Mouse (Mus musculus) embryonic facial prominence, embryonic 12.5 days (tissue): ENCODE results near the gene Mink1. TPM values are rescaled to one million over a fixed set of nuclear protein-coding genes. Genes with fewer than 3 reads are reported as not detected.

Experiments
- ATAC-seq: fragments of 200-750 bp; cut with Nextera tagmentation; 2 replicates; pipeline ENCODE4 v1.8.0; 2017; ENCODE audit not compliant: insufficient number of reproducible peaks, insufficient read depth, low FRiP score, low TSS enrichment
- H3K27ac ChIP-seq: fragments of 300-500 bp; sonication (generic); 2 replicates; pipeline ENCODE4 v1.5.1; 2016; ENCODE audit warnings: mild to moderate bottlenecking
- H3K27me3 ChIP-seq: fragments of 300-500 bp; sonication (generic); 2 replicates; pipeline ENCODE4 v1.6.1; 2016; ENCODE audit warnings: mild to moderate bottlenecking, moderate library complexity
- H3K36me3 ChIP-seq: fragments of 300-500 bp; sonication (generic); 2 replicates; pipeline ENCODE4 v1.6.1; 2016; ENCODE audit warnings: mild to moderate bottlenecking
- H3K4me1 ChIP-seq: fragments of 300-500 bp; sonication (generic); 2 replicates; pipeline ENCODE4 v1.6.1; 2016
- H3K4me2 ChIP-seq: fragments of 300-500 bp; sonication (generic); replicated peaks from 2 replicates; pipeline ENCODE4 v1.6.1; 2016; ENCODE audit warnings: mild to moderate bottlenecking, moderate library complexity
- H3K4me3 ChIP-seq: fragments of 300-500 bp; sonication (generic); 2 replicates; pipeline ENCODE4 v1.5.1; 2016; ENCODE audit warnings: mild to moderate bottlenecking
- H3K9ac ChIP-seq: fragments of 300-500 bp; sonication (generic); 2 replicates; pipeline ENCODE4 v1.6.1; 2016; ENCODE audit warnings: mild to moderate bottlenecking, moderate library complexity
- H3K9me3 ChIP-seq: fragments of 300-500 bp; sonication (generic); 2 replicates; pipeline ENCODE4 v1.6.1; 2016; ENCODE audit warnings: mild to moderate bottlenecking, moderate library complexity
- WGBS: fragments of 180-500 bp; shearing (Covaris S2); methylation state at CpG from one replicate; pipeline ENCODE4 v1.1.7; 2016; 5-methylcytosine and 5-hydroxymethylcytosine counted together
- polyA plus RNA-seq: library from polyadenylated mRNA; unstranded; fragments of >200 nt; fragmentation: Nextera tagmentation; extraction: Ambion mirVana; gene quantifications from 2 replicates; pipeline ENCODE4 v1.2.1, GENCODE M21; 2016

The Mink1 gene
- polyA plus RNA-seq, 1 experiment from 2014 or later, result 16.7 TPM

- no peak overlapping the region for H3K4me2 ChIP-seq
- H3K27ac ChIP-seq, result no peak overlapping the region
- 0 out of 2 replicates have a peak, but pooled peaks cover 3% of the 10 kb centered on the region for H3K4me1 ChIP-seq
- no peaks in the 10 kb centered on the region for H3K27me3 ChIP-seq
- WGBS, result 71% methylated on average over 2 of the region's 2 CpGs
- H3K36me3 ChIP-seq, result peaks cover 22% of the 10 kb centered on the region
- no peak overlapping the region for H3K9ac ChIP-seq
- no peaks in the 10 kb centered on the region for H3K9me3 ChIP-seq
- ATAC-seq, result no peak
- H3K4me3 ChIP-seq, result no peak overlapping the region
These were observed 33.0 kb downstream of the Mink1 start for GRCm38 (mm10) chr11:70595638-70596037.

- Histone ChIP-seq H3K36me3 (peaks cover 22% of the 10 kb centered on the region), H3K27me3 (no peaks in the 10 kb centered on the region), H3K4me1 (0 out of 2 replicates have a peak, but pooled peaks cover 3% of the 10 kb centered on the region), H3K9ac (no peak overlapping the region), H3K9me3 (no peaks in the 10 kb centered on the region), H3K4me3 (no peak overlapping the region), H3K4me2 (no peak overlapping the region), H3K27ac (no peak overlapping the region)
- ATAC-seq, result no peak
- WGBS, result 48% methylated on average over 4 of the region's 4 CpGs
These were observed 33.4 kb downstream of the Mink1 start for GRCm38 (mm10) chr11:70596094-70596493.

GRCm38 (mm10) chr11:70597301-70597700 lies 34.6 kb downstream of the Mink1 start:
- H3K4me1 ChIP-seq, result 0 out of 2 replicates have a peak, but pooled peaks cover 3% of the 10 kb centered on the region
- H3K27me3 ChIP-seq, result no peaks in the 10 kb centered on the region
- no peak overlapping the region for H3K4me2 ChIP-seq
- ATAC-seq, result no peak
- H3K27ac ChIP-seq, result no peak overlapping the region
- WGBS, result 91% methylated on average over 6 of the region's 6 CpGs
- H3K9me3 ChIP-seq, result no peaks in the 10 kb centered on the region
- H3K4me3 ChIP-seq, result no peak overlapping the region
- H3K9ac ChIP-seq, result no peak overlapping the region
- peaks cover 33% of the 10 kb centered on the region for H3K36me3 ChIP-seq

- no peak overlapping the region for H3K4me3 ChIP-seq
- no peak overlapping the region for H3K4me2 ChIP-seq
- no peak overlapping the region for H3K27ac ChIP-seq
- H3K4me1 ChIP-seq, result 0 out of 2 replicates have a peak, but pooled peaks cover 3% of the 10 kb centered on the region
- no peaks in the 10 kb centered on the region for H3K27me3 ChIP-seq
- H3K36me3 ChIP-seq, result peaks cover 42% of the 10 kb centered on the region
- no peak for ATAC-seq
- 91% methylated on average over 9 of the region's 9 CpGs for WGBS
- H3K9ac ChIP-seq, result no peak overlapping the region
- H3K9me3 ChIP-seq, result no peaks in the 10 kb centered on the region
These were observed 35.8 kb downstream of the Mink1 start for GRCm38 (mm10) chr11:70598451-70598953.

GRCm38 (mm10) chr11:70605024-70605566 lies 42.4 kb downstream of the Mink1 start:
- Histone ChIP-seq H3K4me2 (no peak overlapping the region), H3K9me3 (no peaks in the 10 kb centered on the region), H3K27ac (no peak overlapping the region), H3K9ac (no peak overlapping the region), H3K4me1 (no peaks in the 10 kb centered on the region), H3K36me3 (peaks cover 84% of the 10 kb centered on the region), H3K4me3 (no peak overlapping the region), H3K27me3 (no peaks in the 10 kb centered on the region)
- 66% methylated on average over 14 of the region's 14 CpGs for WGBS
- ATAC-seq, result no peak

- Histone ChIP-seq H3K27ac (no peak overlapping the region), H3K36me3 (peaks cover 94% of the 10 kb centered on the region)
These were observed 44.0 kb downstream of the Mink1 start for GRCm38 (mm10) chr11:70606717-70607116.

GRCm38 (mm10) chr11:70607611-70608010 lies 44.9 kb downstream of the Mink1 start:
- H3K4me1 ChIP-seq, result no peaks in the 10 kb centered on the region
- H3K9ac ChIP-seq, result no peak overlapping the region
- ATAC-seq, result no peak
- WGBS, result 91% methylated on average over 9 of the region's 9 CpGs
- H3K27me3 ChIP-seq, result no peaks in the 10 kb centered on the region
- H3K27ac ChIP-seq, result no peak overlapping the region
- peaks cover 95% of the 10 kb centered on the region for H3K36me3 ChIP-seq
- H3K4me3 ChIP-seq, result no peak overlapping the region
- H3K4me2 ChIP-seq, result no peak overlapping the region
- H3K9me3 ChIP-seq, result no peaks in the 10 kb centered on the region

More at GRCm38 (mm10) chr11:70606717-70607116, 44.0 kb downstream of the Mink1 start:
- no peak overlapping the region for H3K4me3 ChIP-seq
- 64% methylated on average over 12 of the region's 12 CpGs for WGBS
- no peaks in the 10 kb centered on the region for H3K4me1 ChIP-seq
- no peak overlapping the region for H3K9ac ChIP-seq
- no peak overlapping the region for H3K4me2 ChIP-seq
- H3K9me3 ChIP-seq, result no peaks in the 10 kb centered on the region
- no peaks in the 10 kb centered on the region for H3K27me3 ChIP-seq
- no peak for ATAC-seq

- Histone ChIP-seq H3K27me3 (no peaks in the 10 kb centered on the region), H3K9me3 (no peaks in the 10 kb centered on the region), H3K27ac (no peak overlapping the region), H3K9ac (no peak overlapping the region), H3K4me3 (no peak overlapping the region), H3K4me1 (no peaks in the 10 kb centered on the region), H3K36me3 (peaks cover 97% of the 10 kb centered on the region), H3K4me2 (no peak overlapping the region)
- 91% methylated on average over 26 of the region's 26 CpGs for WGBS
- ATAC-seq, result no peak
These were observed 45.8 kb downstream of the Mink1 start for GRCm38 (mm10) chr11:70608381-70609066.

- no peak overlapping the region for H3K9ac ChIP-seq
- H3K27me3 ChIP-seq, result peaks cover 4% of the 10 kb centered on the region; the same call in 1 of the 2 replicates
- no peak overlapping the region for H3K4me3 ChIP-seq
These were observed 48.1 kb downstream of the Mink1 start for GRCm38 (mm10) chr11:70610752-70611151.

GRCm38 (mm10) chr11:70612505-70612904 lies 49.8 kb downstream of the Mink1 start:
- 76% methylated on average over 7 of the region's 7 CpGs for WGBS

More at GRCm38 (mm10) chr11:70610752-70611151, 48.1 kb downstream of the Mink1 start:
- Histone ChIP-seq H3K36me3 (peaks cover 80% of the 10 kb centered on the region), H3K4me1 (peaks cover 13% of the 10 kb centered on the region), H3K27ac (no peak overlapping the region), H3K4me2 (no peak overlapping the region), H3K9me3 (no peaks in the 10 kb centered on the region)
- no peak for ATAC-seq
- WGBS, result 78% methylated on average over 4 of the region's 4 CpGs

GRCm38 (mm10) chr11:70615074-70615473 lies 52.4 kb downstream of the Mink1 start:
- Histone ChIP-seq H3K9me3 (no peaks in the 10 kb centered on the region), H3K4me1 (peaks cover 15% of the 10 kb centered on the region), H3K4me2 (peak overlapping the region; percentile 62), H3K27me3 (peaks cover 12% of the 10 kb centered on the region; the same call in 1 of the 2 replicates), H3K36me3 (peaks cover 37% of the 10 kb centered on the region), H3K9ac (peak overlapping the region; percentile 43), H3K27ac (peak overlapping the region; percentile 50; the same call in 1 of the 2 replicates), H3K4me3 (peak overlapping the region; percentile 28)
- 1% methylated on average over 17 of the region's 17 CpGs for WGBS
- peak; percentile 53; the same call in 1 of the 2 replicates for ATAC-seq

More at GRCm38 (mm10) chr11:70612505-70612904, 49.8 kb downstream of the Mink1 start:
- Histone ChIP-seq H3K27me3 (peaks cover 12% of the 10 kb centered on the region; the same call in 1 of the 2 replicates), H3K36me3 (peaks cover 63% of the 10 kb centered on the region), H3K27ac (no peak overlapping the region), H3K4me3 (no peak overlapping the region), H3K4me1 (peaks cover 15% of the 10 kb centered on the region), H3K4me2 (no peak overlapping the region), H3K9me3 (no peaks in the 10 kb centered on the region), H3K9ac (no peak overlapping the region)
- ATAC-seq, result no peak
